ENCODE assay signal across 17 mouse cellular contexts in the genomic region with DNA sequence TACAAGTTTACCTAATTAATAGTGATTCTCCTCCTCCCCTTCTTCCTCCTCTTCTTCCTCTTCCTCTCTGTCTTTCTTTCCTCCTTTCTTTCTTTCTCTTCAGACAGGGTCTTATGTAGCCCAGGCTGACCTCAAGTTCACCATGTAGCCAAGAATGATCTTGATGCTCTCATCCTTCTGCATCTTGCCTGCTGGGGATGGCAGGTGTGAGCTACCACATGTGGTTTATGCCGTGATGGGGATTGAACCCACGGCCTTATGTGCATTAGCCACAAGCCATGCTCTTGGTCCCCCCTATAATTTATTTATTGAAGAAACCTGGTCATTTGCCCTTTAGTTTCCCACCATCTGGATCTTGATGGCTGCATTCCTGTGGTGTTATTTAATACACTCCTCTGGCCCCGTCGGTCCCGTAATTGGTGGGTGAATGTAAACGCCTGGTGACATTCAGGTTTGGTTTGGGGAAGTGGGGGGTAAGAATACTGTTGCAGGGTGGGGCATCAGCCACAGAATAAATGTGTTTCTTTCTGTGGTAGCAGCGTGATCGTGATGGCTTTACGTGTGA.
"Had no signal": no experiment of that assay in that cellular context is flagged by ENCODE, and none has a peak within 500 bp of the region (broad histone marks: within the 10 kb centered on the region; RNA-seq: fewer than 3 reads in every experiment).

No protein-coding gene starts in this region.

- H3K4me3 ChIP-seq: limb, embryonic 15.5 days; liver, embryonic 12.5 days; megakaryocyte, embryonic 14.5 days; midbrain, embryonic 15.5 days; neural tube, embryonic 13.5 days; stomach, embryonic 15.5 days had no signal

- H3K4me1 ChIP-seq: megakaryocyte, embryonic 14.5 days; midbrain, embryonic 15.5 days had no signal

- H3K27ac ChIP-seq: kidney, postnatal 0 days; limb, embryonic 15.5 days; liver, embryonic 12.5 days; macrophage; midbrain, embryonic 15.5 days; neural tube, embryonic 13.5 days; stomach, embryonic 15.5 days had no signal

- DNase-seq: kidney, adult 11 months; kidney, adult 9 months; kidney, postnatal 36 days; lung, embryonic 14.5 days; lung, postnatal 10 days; retina, postnatal 1 day; right cerebral cortex, postnatal 4 days; thymus, postnatal 14 days had no signal

- ATAC-seq: liver, embryonic 12.5 days; midbrain, embryonic 15.5 days had no signal

- H3K9me3 ChIP-seq: limb, embryonic 15.5 days; liver, embryonic 12.5 days; megakaryocyte, embryonic 14.5 days; midbrain, embryonic 15.5 days; neural tube, embryonic 13.5 days; stomach, embryonic 15.5 days had no signal

- H3K9ac ChIP-seq: limb, embryonic 15.5 days; liver, embryonic 12.5 days; lung, embryonic 14.5 days; midbrain, embryonic 15.5 days; neural tube, embryonic 13.5 days; stomach, embryonic 15.5 days had no signal

- H3K27me3 ChIP-seq: limb, embryonic 15.5 days; megakaryocyte, embryonic 14.5 days; midbrain, embryonic 15.5 days; neural tube, embryonic 13.5 days; stomach, embryonic 15.5 days had no signal

- H3K36me3 ChIP-seq: limb, embryonic 15.5 days; liver, embryonic 12.5 days; midbrain, embryonic 15.5 days; neural tube, embryonic 13.5 days; stomach, embryonic 15.5 days had no signal

- H3K4me2 ChIP-seq: limb, embryonic 15.5 days; liver, embryonic 12.5 days; lung, embryonic 14.5 days; midbrain, embryonic 11.5 days; midbrain, embryonic 15.5 days; neural tube, embryonic 13.5 days; stomach, embryonic 15.5 days had no signal
